Mouse (Mus musculus): Measurements from ENCODE around the gene Espn. TPM values are rescaled to one million over a fixed set of nuclear protein-coding genes. Genes with fewer than 3 reads are reported as not detected.

Gene Espn
- polyA plus RNA-seq, 1 experiment from 2014 or later, result 10.1 TPM

GRCm38 (mm10) chr4:152132772-152133169, 19.4 kb downstream of the Espn start:
- Histone ChIP-seq H3K36me3 (ENCODE audit: control insufficient read depth, insufficient read depth, low read length) (no peaks in the 10 kb centered on the region), H3K4me2 (ENCODE audit: low read depth, low read length) (no peak overlapping the region), H3K27ac (ENCODE audit: low read length) (no peak overlapping the region), H3K4me3 (ENCODE audit: low read length) (no peak overlapping the region), H3K4me1 (replicated peaks; ENCODE audit: control insufficient read depth, insufficient read depth, low read length) (peaks cover 18% of the 10 kb centered on the region), H3K9ac (ENCODE audit: low read length) (no peak overlapping the region), H3K9me3 (ENCODE audit: control insufficient read depth, low read length) (no peaks in the 10 kb centered on the region), H3K27me3 (ENCODE audit: control insufficient read depth, insufficient read depth, low read depth, low read length) (peaks cover 61% of the 10 kb centered on the region)
- ATAC-seq (ENCODE audit: low read depth), result no peak
- 30% methylated on average over 10 of the region's 10 CpGs for WGBS

GRCm38 (mm10) chr4:152131809-152132771, 20.1 kb downstream of the Espn start:
- peak overlapping the region; percentile 23; the same call in 1 of the 2 replicates for H3K9ac ChIP-seq (ENCODE audit: low read length)
- H3K9me3 ChIP-seq (ENCODE audit: control insufficient read depth, low read length), result no peaks in the 10 kb centered on the region
- H3K36me3 ChIP-seq (ENCODE audit: control insufficient read depth, insufficient read depth, low read length), result no peaks in the 10 kb centered on the region
- H3K4me3 ChIP-seq (ENCODE audit: low read length), result peak overlapping the region; percentile 51
- 6% methylated on average over 50 of the region's 50 CpGs for WGBS
- peaks cover 67% of the 10 kb centered on the region for H3K27me3 ChIP-seq (ENCODE audit: control insufficient read depth, insufficient read depth, low read depth, low read length)
- peaks cover 18% of the 10 kb centered on the region for H3K4me1 ChIP-seq (replicated peaks; ENCODE audit: control insufficient read depth, insufficient read depth, low read length)
- peak; percentile 71 for ATAC-seq (ENCODE audit: low read depth)
- H3K4me2 ChIP-seq (ENCODE audit: low read depth, low read length), result peak overlapping the region; percentile 77
- H3K27ac ChIP-seq (ENCODE audit: low read length), result no peak overlapping the region

GRCm38 (mm10) chr4:152130771-152131653, 21.2 kb downstream of the Espn start:
- H3K4me2 ChIP-seq (ENCODE audit: low read depth, low read length), result peak overlapping the region; percentile 77
- WGBS, result under 1% methylated on average over 73 of the region's 85 CpGs
- H3K9ac ChIP-seq (ENCODE audit: low read length), result peak overlapping the region; percentile 58
- H3K4me1 ChIP-seq (replicated peaks; ENCODE audit: control insufficient read depth, insufficient read depth, low read length), result peaks cover 21% of the 10 kb centered on the region
- peaks cover 78% of the 10 kb centered on the region for H3K27me3 ChIP-seq (ENCODE audit: control insufficient read depth, insufficient read depth, low read depth, low read length)
- H3K4me3 ChIP-seq (ENCODE audit: low read length), result peak overlapping the region; percentile 51
- no peaks in the 10 kb centered on the region for H3K36me3 ChIP-seq (ENCODE audit: control insufficient read depth, insufficient read depth, low read length)
- H3K27ac ChIP-seq (ENCODE audit: low read length), result peak overlapping the region; percentile 50
- H3K9me3 ChIP-seq (ENCODE audit: control insufficient read depth, low read length), result no peaks in the 10 kb centered on the region
- peak; percentile 81 for ATAC-seq (ENCODE audit: low read depth)

- no peak overlapping the region for H3K4me2 ChIP-seq (ENCODE audit: low read depth, low read length)
- no peaks in the 10 kb centered on the region for H3K36me3 ChIP-seq (ENCODE audit: control insufficient read depth, insufficient read depth, low read length)
- no peak overlapping the region for H3K9ac ChIP-seq (ENCODE audit: low read length)
- WGBS, result 37% methylated on average over 13 of the region's 13 CpGs
- H3K4me3 ChIP-seq (ENCODE audit: low read length), result no peak overlapping the region
- no peaks in the 10 kb centered on the region for H3K9me3 ChIP-seq (ENCODE audit: control insufficient read depth, low read length)
- peaks cover 93% of the 10 kb centered on the region for H3K27me3 ChIP-seq (ENCODE audit: control insufficient read depth, insufficient read depth, low read depth, low read length)
- H3K27ac ChIP-seq (ENCODE audit: low read length), result no peak overlapping the region
- no peak for ATAC-seq (ENCODE audit: low read depth)
- H3K4me1 ChIP-seq (replicated peaks; ENCODE audit: control insufficient read depth, insufficient read depth, low read length), result peaks cover 28% of the 10 kb centered on the region
Measured at GRCm38 (mm10) chr4:152129395-152129930, 22.7 kb downstream of the Espn start.

GRCm38 (mm10) chr4:152128784-152129183, 23.4 kb downstream of the Espn start:
- H3K9me3 ChIP-seq (ENCODE audit: control insufficient read depth, low read length), result no peaks in the 10 kb centered on the region
- H3K9ac ChIP-seq (ENCODE audit: low read length), result no peak overlapping the region
- H3K4me1 ChIP-seq (replicated peaks; ENCODE audit: control insufficient read depth, insufficient read depth, low read length), result peaks cover 28% of the 10 kb centered on the region
- no peaks in the 10 kb centered on the region for H3K36me3 ChIP-seq (ENCODE audit: control insufficient read depth, insufficient read depth, low read length)
- H3K4me3 ChIP-seq (ENCODE audit: low read length), result no peak overlapping the region
- no peak overlapping the region for H3K4me2 ChIP-seq (ENCODE audit: low read depth, low read length)
- ATAC-seq (ENCODE audit: low read depth), result no peak
- H3K27me3 ChIP-seq (ENCODE audit: control insufficient read depth, insufficient read depth, low read depth, low read length), result peaks cover 97% of the 10 kb centered on the region
- no peak overlapping the region for H3K27ac ChIP-seq (ENCODE audit: low read length)
- WGBS, result 68% methylated on average over 5 of the region's 5 CpGs

GRCm38 (mm10) chr4:152127884-152128283, 24.3 kb downstream of the Espn start:
- WGBS, result 83% methylated on average over 11 of the region's 11 CpGs
- Histone ChIP-seq H3K4me3 (ENCODE audit: low read length) (no peak overlapping the region), H3K27me3 (ENCODE audit: control insufficient read depth, insufficient read depth, low read depth, low read length) (peaks cover 98% of the 10 kb centered on the region), H3K36me3 (ENCODE audit: control insufficient read depth, insufficient read depth, low read length) (no peaks in the 10 kb centered on the region), H3K27ac (ENCODE audit: low read length) (no peak overlapping the region), H3K4me2 (ENCODE audit: low read depth, low read length) (no peak overlapping the region), H3K9me3 (ENCODE audit: control insufficient read depth, low read length) (no peaks in the 10 kb centered on the region), H3K4me1 (replicated peaks; ENCODE audit: control insufficient read depth, insufficient read depth, low read length) (peaks cover 28% of the 10 kb centered on the region), H3K9ac (ENCODE audit: low read length) (no peak overlapping the region)
- no peak for ATAC-seq (ENCODE audit: low read depth)

GRCm38 (mm10) chr4:152126026-152126920, 25.9 kb downstream of the Espn start:
- 15% methylated on average over 65 of the region's 65 CpGs for WGBS
- Histone ChIP-seq H3K36me3 (ENCODE audit: control insufficient read depth, insufficient read depth, low read length) (no peaks in the 10 kb centered on the region), H3K4me3 (ENCODE audit: low read length) (peak overlapping the region; percentile 24), H3K4me1 (replicated peaks; ENCODE audit: control insufficient read depth, insufficient read depth, low read length) (peaks cover 17% of the 10 kb centered on the region), H3K9ac (ENCODE audit: low read length) (no peak overlapping the region), H3K9me3 (ENCODE audit: control insufficient read depth, low read length) (no peaks in the 10 kb centered on the region), H3K27ac (ENCODE audit: low read length) (no peak overlapping the region), H3K27me3 (ENCODE audit: control insufficient read depth, insufficient read depth, low read depth, low read length) (peaks cover 96% of the 10 kb centered on the region), H3K4me2 (ENCODE audit: low read depth, low read length) (peak overlapping the region; percentile 34)
- no peak for ATAC-seq (ENCODE audit: low read depth)

GRCm38 (mm10) chr4:152125161-152126025, 26.8 kb downstream of the Espn start:
- H3K9ac ChIP-seq (ENCODE audit: low read length), result no peak overlapping the region
- peaks cover 94% of the 10 kb centered on the region for H3K27me3 ChIP-seq (ENCODE audit: control insufficient read depth, insufficient read depth, low read depth, low read length)
- no peaks in the 10 kb centered on the region for H3K9me3 ChIP-seq (ENCODE audit: control insufficient read depth, low read length)
- no peaks in the 10 kb centered on the region for H3K36me3 ChIP-seq (ENCODE audit: control insufficient read depth, insufficient read depth, low read length)
- H3K4me3 ChIP-seq (ENCODE audit: low read length), result peak overlapping the region; percentile 24
- no peak overlapping the region for H3K27ac ChIP-seq (ENCODE audit: low read length)
- H3K4me1 ChIP-seq (replicated peaks; ENCODE audit: control insufficient read depth, insufficient read depth, low read length), result peaks cover 10% of the 10 kb centered on the region
- H3K4me2 ChIP-seq (ENCODE audit: low read depth, low read length), result peak overlapping the region; percentile 34
- WGBS, result 19% methylated on average over 56 of the region's 56 CpGs
- no peak for ATAC-seq (ENCODE audit: low read depth)
